ENCODE assay signal across 8 mouse cellular contexts in genomic region chr9:77938761-77939553, GRCm38 (mm10). TPM values are rescaled to one million over a fixed set of nuclear protein-coding genes. Genes with fewer than 3 reads are reported as not detected.
DNase-seq lines count a peak whose midpoint lies in the region; ATAC-seq and TF ChIP-seq lines count a peak whose summit lies in the region.

No protein-coding gene starts in this region.

- H3K27ac ChIP-seq in gastrocnemius, adult 2 months = peak overlapping the region; percentile 9; the same call in 1 of the 2 replicates
- H3K27ac ChIP-seq in hindbrain, embryonic 12.5 days = no peak overlapping the region
- H3K27ac ChIP-seq in stomach, embryonic 15.5 days = peak overlapping the region; percentile 48; the same call in 1 of the 2 replicates

- peak overlapping the region; percentile 1; the same call in 1 of the 2 replicates for H3K4me3 ChIP-seq in gastrocnemius, adult 2 months
- no peak overlapping the region for H3K4me3 ChIP-seq in hindbrain, embryonic 12.5 days
- no peak overlapping the region for H3K4me3 ChIP-seq in lung, adult 2 months (replicated peaks; ENCODE audit: extremely low read depth, low read depth, low read length)
- H3K4me3 ChIP-seq in stomach, embryonic 15.5 days (replicated peaks) = no peak overlapping the region

- no peaks in the 10 kb centered on the region for H3K36me3 ChIP-seq in hindbrain, embryonic 12.5 days
- no peaks in the 10 kb centered on the region for H3K36me3 ChIP-seq in stomach, embryonic 15.5 days

- 59% methylated on average over 13 of the region's 13 CpGs for WGBS in hindbrain, embryonic 12.5 days
- WGBS in lung, adult 2 months = 32% methylated on average over 13 of the region's 13 CpGs
- WGBS in stomach, embryonic 15.5 days = 39% methylated on average over 13 of the region's 13 CpGs

- H3K27me3 ChIP-seq in hindbrain, embryonic 12.5 days = no peaks in the 10 kb centered on the region
- H3K27me3 ChIP-seq in stomach, embryonic 15.5 days (replicated peaks) = no peaks in the 10 kb centered on the region

- peaks cover 27% of the 10 kb centered on the region for H3K4me1 ChIP-seq in hindbrain, embryonic 12.5 days
- H3K4me1 ChIP-seq in lung, adult 2 months (ENCODE audit: control insufficient read depth, insufficient read depth, low read length) = peaks cover 46% of the 10 kb centered on the region
- peaks cover 27% of the 10 kb centered on the region; the same call in 1 of the 2 replicates for H3K4me1 ChIP-seq in stomach, embryonic 15.5 days

- no peak for TF ChIP-seq POLR2A in lung, adult 2 months (IDR thresholded peaks at IDR 0.05; ENCODE audit: borderline replicate concordance, extremely low read depth, low read depth, low read length)

- peak; percentile 76 for ATAC-seq in hindbrain, embryonic 12.5 days (ENCODE audit: low FRiP score)
- ATAC-seq in stomach, embryonic 15.5 days (ENCODE audit: insufficient read depth, low FRiP score, low read depth) = peak; percentile 34

- intact Hi-C loops in gastrocnemius, adult 2 months (cut with DNase I) = no loop called here

- H3K4me2 ChIP-seq in hindbrain, embryonic 12.5 days (replicated peaks) = no peak overlapping the region
- H3K4me2 ChIP-seq in stomach, embryonic 15.5 days = no peak overlapping the region

- no peaks in the 10 kb centered on the region for H3K9me3 ChIP-seq in hindbrain, embryonic 12.5 days (replicated peaks)
- H3K9me3 ChIP-seq in stomach, embryonic 15.5 days = no peaks in the 10 kb centered on the region

- no peak overlapping the region; the same call in 1 of the 2 replicates for H3K9ac ChIP-seq in hindbrain, embryonic 12.5 days
- H3K9ac ChIP-seq in stomach, embryonic 15.5 days = no peak overlapping the region

- TF ChIP-seq CTCF in gastrocnemius, adult 2 months (IDR thresholded peaks at IDR 0.05) = no peak
- no peak for TF ChIP-seq CTCF in lung, adult 2 months (IDR thresholded peaks at IDR 0.05; ENCODE audit: insufficient read depth, low read length)

- DNase-seq in ovary, postnatal 36 days (ENCODE audit: low spot score) = peak; percentile 44
- DNase-seq in ovary, postnatal 14 days (ENCODE audit: low spot score) = no peak
- DNase-seq in gastrocnemius, adult 2 months = peak; percentile 73
- DNase-seq in lung, adult 2 months = peak; percentile 70
- DNase-seq in thymus, postnatal 14 days = no peak
- DNase-seq in thymus, postnatal 36 days = no peak

RNA-seq across cellular contexts. Expression of gene Elovl5, which starts 21.8 kb away (rescaled TPM):
- total RNA-seq in gastrocnemius, adult 2 months (2021) = 10 to 100 TPM in 1 of 2 experiments, 1 to 10 TPM in 1; 8.7 to 14.3 TPM
- 68.6 and 69.3 TPM in 2 replicates for polyA plus RNA-seq in hindbrain, embryonic 12.5 days (2016; fragmentation: Nextera tagmentation; extraction: Ambion mirVana)
- 102 and 155 TPM in 2 replicates for polyA plus RNA-seq in lung, adult 2 months (2012; rRNA removed)
- polyA plus RNA-seq in stomach, embryonic 15.5 days (2015; fragmentation: Nextera tagmentation; extraction: Ambion mirVana) = 63.8 and 67.6 TPM in 2 replicates

Comparison
In these comparisons a context has a peak if more than half of its experiments do, and no peak if none do; other contexts are left out.
1. DNase-seq: peak in ovary, postnatal 36 days (single experiment), gastrocnemius, adult 2 months (single experiment) and lung, adult 2 months (single experiment); none in ovary, postnatal 14 days (single experiment), thymus, postnatal 14 days (single experiment) and thymus, postnatal 36 days (0 of 2).